Mouse (Mus musculus) heart, postnatal 4 days (tissue): ENCODE measurements around the gene Ly6g6f. TPM values are rescaled to one million over a fixed set of nuclear protein-coding genes. Genes with fewer than 3 reads are reported as not detected.

Experiments used
- total RNA-seq, 2 experiments: library from RNA; stranded (reverse); gene quantifications; 2 replicates each; pipeline ENCODE4 v1.2.3; 2021

Gene Ly6g6f
- total RNA-seq, 2 experiments from 2014 or later: not detected

Other genes with a start within 250 kb of the Ly6g6f start
- gene Stk19, start 248.7 kb downstream of the Ly6g6f start, total RNA-seq: 10 to 100 TPM; 13.6 to 16.2 TPM
- gene Dxo, start 248.6 kb downstream of the Ly6g6f start, total RNA-seq: 10 to 100 TPM; 21.4 to 23.0 TPM
- gene Skiv2l, start 235.4 kb downstream of the Ly6g6f start, total RNA-seq: 10 to 100 TPM; 27.4 to 27.9 TPM
- gene Nelfe, start 235.2 kb downstream of the Ly6g6f start, total RNA-seq: 10 to 100 TPM; 30.4 to 34.2 TPM
- gene Cfb, start 223.1 kb downstream of the Ly6g6f start, total RNA-seq: 1 to 10 TPM in 1 of 2 experiments, under 1 TPM in 1; 0.88 to 2.6 TPM
- gene Zbtb12, start 206.1 kb downstream of the Ly6g6f start, total RNA-seq: 1 to 10 TPM; 7.9 TPM
- gene Gm20547, start 203.6 kb downstream of the Ly6g6f start, total RNA-seq: not detected
- gene C2, start 187.3 kb downstream of the Ly6g6f start, total RNA-seq: 1 to 10 TPM; 3.0 to 3.7 TPM
- 10 to 100 TPM; 55.7 to 56.8 TPM for gene Ehmt2, start 187.1 kb downstream of the Ly6g6f start, total RNA-seq
- not detected for gene Slc44a4, start 171.1 kb downstream of the Ly6g6f start, total RNA-seq
- gene Neu1, start 154.4 kb downstream of the Ly6g6f start, total RNA-seq: 10 to 100 TPM; 10.1 to 11.7 TPM
- gene Hspa1b, start 126.4 kb downstream of the Ly6g6f start, total RNA-seq: 1 to 10 TPM; 4.8 to 5.2 TPM
- not detected for gene Gm20481, start 115.7 kb downstream of the Ly6g6f start, total RNA-seq
- 1 to 10 TPM; 2.6 to 2.9 TPM for gene Hspa1a, start 113.5 kb downstream of the Ly6g6f start, total RNA-seq
- gene Hspa1l, start 112.9 kb downstream of the Ly6g6f start, total RNA-seq: 1 to 10 TPM; 5.3 to 6.6 TPM
- 10 to 100 TPM; 52.2 to 55.0 TPM for gene Lsm2, start 103.7 kb downstream of the Ly6g6f start, total RNA-seq
- gene Vars, start 84.6 kb downstream of the Ly6g6f start, total RNA-seq: 10 to 100 TPM; 46.7 to 49.0 TPM
- 1 to 10 TPM; 1.6 to 1.8 TPM for gene Vwa7, start 69.0 kb downstream of the Ly6g6f start, total RNA-seq
- gene Sapcd1, start 57.6 kb downstream of the Ly6g6f start, total RNA-seq: 1 to 10 TPM in 1 of 2 experiments, under 1 TPM in 1; 0.74 to 1.3 TPM
- 1 to 10 TPM; 4.0 to 6.5 TPM for gene Msh5, start 38.9 kb downstream of the Ly6g6f start, total RNA-seq
- 100 to 1,000 TPM; 166 to 167 TPM for gene Clic1, start 35.6 kb downstream of the Ly6g6f start, total RNA-seq
- 100 to 1,000 TPM; 104 to 106 TPM for gene Ddah2, start 26.6 kb downstream of the Ly6g6f start, total RNA-seq
- not detected for gene Ly6g6c, start 20.2 kb downstream of the Ly6g6f start, total RNA-seq
- under 1 TPM in 1 of 2 experiments, not detected in 1; 0.47 TPM for gene Mpig6b, start 19.4 kb downstream of the Ly6g6f start, total RNA-seq
- not detected for gene Ly6g6e, start 8.7 kb downstream of the Ly6g6f start, total RNA-seq
- gene Ly6g6d, start 7.5 kb downstream of the Ly6g6f start, total RNA-seq: 1 to 10 TPM; 1.6 to 2.4 TPM
- gene Abhd16a, start 3.7 kb upstream of the Ly6g6f start, total RNA-seq: 10 to 100 TPM; 50.6 to 53.5 TPM
- gene Ly6g5c, start 22.7 kb upstream of the Ly6g6f start, total RNA-seq: not detected
- gene Ly6g5b, start 29.8 kb upstream of the Ly6g6f start, total RNA-seq: under 1 TPM; 0.52 to 0.62 TPM
- gene Gpank1, start 35.8 kb upstream of the Ly6g6f start, total RNA-seq: 1 to 10 TPM; 6.0 to 6.2 TPM
- gene Csnk2b, start 36.4 kb upstream of the Ly6g6f start, total RNA-seq: 100 to 1,000 TPM; 189 to 196 TPM
- gene D17H6S53E, start 40.8 kb upstream of the Ly6g6f start, total RNA-seq: 10 to 100 TPM; 26.6 to 27.3 TPM
- gene Apom, start 46.4 kb upstream of the Ly6g6f start, total RNA-seq: not detected
- gene Bag6, start 49.6 kb upstream of the Ly6g6f start, total RNA-seq: 100 to 1,000 TPM; 318 to 321 TPM
- 100 to 1,000 TPM; 248 to 251 TPM for gene Prrc2a, start 79.3 kb upstream of the Ly6g6f start, total RNA-seq
- gene Aif1, start 90.5 kb upstream of the Ly6g6f start, total RNA-seq: 1 to 10 TPM; 2.9 to 3.4 TPM
- 1 to 10 TPM; 4.2 to 4.8 TPM for gene Lst1, start 102.8 kb upstream of the Ly6g6f start, total RNA-seq
- gene Ltb, start 108.8 kb upstream of the Ly6g6f start, total RNA-seq: 1 to 10 TPM in 1 of 2 experiments, under 1 TPM in 1; 0.81 to 1.0 TPM
- 1 to 10 TPM in 1 of 2 experiments, under 1 TPM in 1; 0.76 to 1.3 TPM for gene Tnf, start 116.4 kb upstream of the Ly6g6f start, total RNA-seq
- under 1 TPM; 0.26 to 0.32 TPM for gene Lta, start 119.7 kb upstream of the Ly6g6f start, total RNA-seq
- under 1 TPM in 1 of 2 experiments, not detected in 1; 0.52 TPM for gene Gm16181, start 135.2 kb upstream of the Ly6g6f start, total RNA-seq
- gene Atp6v1g2, start 148.1 kb upstream of the Ly6g6f start, total RNA-seq: 1 to 10 TPM; 8.0 to 9.3 TPM
- gene Nfkbil1, start 150.2 kb upstream of the Ly6g6f start, total RNA-seq: 10 to 100 TPM; 10.8 to 11.0 TPM
- 100 to 1,000 TPM; 221 to 230 TPM for gene Ddx39b, start 156.1 kb upstream of the Ly6g6f start, total RNA-seq
- 10 to 100 TPM; 45.9 to 50.4 TPM for gene H2-D1, start 177.1 kb upstream of the Ly6g6f start, total RNA-seq
- under 1 TPM; 0.43 to 0.55 TPM for gene H2-Q1, start 234.8 kb upstream of the Ly6g6f start, total RNA-seq